Mouse (Mus musculus) testis, adult 2 months (tissue): ENCODE results near the gene Megf8. TPM values are rescaled to one million over a fixed set of nuclear protein-coding genes. Genes with fewer than 3 reads are reported as not detected.
A peak's percentile ranks its signal among the peaks of the same experiment; 100 is the strongest.

Experiments used
- H3K27ac ChIP-seq: fragments of 200-500 bp; 2 replicates; pipeline ENCODE4 v1.5.1; 2012; ENCODE audit warnings: low read depth, low read length; ENCODE audit not compliant: control insufficient read depth, insufficient read depth
- H3K27me3 ChIP-seq: fragments of 200-500 bp; 2 replicates; pipeline ENCODE4 v1.6.1; 2012; ENCODE audit warnings: mild to moderate bottlenecking, low read length, moderate library complexity; ENCODE audit not compliant: control insufficient read depth, insufficient read depth
- H3K36me3 ChIP-seq: fragments of 200-500 bp; 2 replicates; pipeline ENCODE4 v1.6.1; 2012; ENCODE audit warnings: mild to moderate bottlenecking, low read length; ENCODE audit not compliant: control insufficient read depth, insufficient read depth
- H3K4me1 ChIP-seq: fragments of 200-500 bp; 2 replicates; pipeline ENCODE4 v1.6.1; 2012; ENCODE audit warnings: low read length; ENCODE audit not compliant: control insufficient read depth, insufficient read depth
- H3K4me3 ChIP-seq: fragments of 200-500 bp; 2 replicates; pipeline ENCODE4 v1.5.1; 2012; ENCODE audit warnings: low read depth, mild to moderate bottlenecking, low read length, moderate library complexity, mixed read lengths; ENCODE audit not compliant: control insufficient read depth
- CTCF ChIP-seq: fragments of 200-500 bp; IDR thresholded peaks from 2 replicates; pipeline ENCODE4 v1.5.1; 2012; ENCODE audit warnings: low read depth, mild to moderate bottlenecking, inconsistent platforms, low read length, moderate library complexity; ENCODE audit not compliant: control insufficient read depth, insufficient read depth, insufficient replicate concordance
- POLR2A ChIP-seq: fragments of 200-500 bp; IDR thresholded peaks from 2 replicates; pipeline ENCODE4 v1.6.1; 2012; ENCODE audit warnings: low read depth, mild to moderate bottlenecking, inconsistent platforms, low read length, moderate library complexity; ENCODE audit not compliant: control insufficient read depth
- polyA plus RNA-seq: library from polyadenylated mRNA; depleted of rRNA; stranded (reverse); fragments of >200 nt; gene quantifications from 2 replicates; pipeline ENCODE4 v1.2.3, GENCODE M21; 2012

Gene Megf8
- polyA plus RNA-seq, 1 experiment: 17.0 TPM

DNA sequence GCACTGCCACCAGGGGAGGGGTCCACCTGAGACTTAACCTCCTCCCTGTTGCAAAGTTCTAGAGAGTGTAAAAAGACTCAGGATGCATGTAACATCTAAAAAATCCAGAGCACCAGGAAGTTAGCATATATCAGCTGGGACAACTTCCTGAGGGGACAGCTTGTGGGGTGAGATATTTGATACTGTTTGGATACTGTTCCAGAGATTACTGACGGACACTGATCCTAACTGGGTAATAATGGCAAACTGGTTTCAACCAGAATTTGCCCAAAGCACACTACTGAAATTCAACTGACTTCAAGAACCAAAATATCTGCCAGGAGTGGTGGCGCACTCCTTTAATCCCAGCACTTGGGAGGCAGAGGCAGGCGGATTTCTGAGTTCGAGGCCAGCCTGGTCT lies 22.5 kb upstream of the Megf8 start:
- no peaks in the 10 kb centered on the region; the same call in 1 of the 2 replicates for H3K36me3 ChIP-seq
- TF ChIP-seq CTCF: no peak
- TF ChIP-seq POLR2A: no peak
- H3K4me3 ChIP-seq: no peak overlapping the region

DNA sequence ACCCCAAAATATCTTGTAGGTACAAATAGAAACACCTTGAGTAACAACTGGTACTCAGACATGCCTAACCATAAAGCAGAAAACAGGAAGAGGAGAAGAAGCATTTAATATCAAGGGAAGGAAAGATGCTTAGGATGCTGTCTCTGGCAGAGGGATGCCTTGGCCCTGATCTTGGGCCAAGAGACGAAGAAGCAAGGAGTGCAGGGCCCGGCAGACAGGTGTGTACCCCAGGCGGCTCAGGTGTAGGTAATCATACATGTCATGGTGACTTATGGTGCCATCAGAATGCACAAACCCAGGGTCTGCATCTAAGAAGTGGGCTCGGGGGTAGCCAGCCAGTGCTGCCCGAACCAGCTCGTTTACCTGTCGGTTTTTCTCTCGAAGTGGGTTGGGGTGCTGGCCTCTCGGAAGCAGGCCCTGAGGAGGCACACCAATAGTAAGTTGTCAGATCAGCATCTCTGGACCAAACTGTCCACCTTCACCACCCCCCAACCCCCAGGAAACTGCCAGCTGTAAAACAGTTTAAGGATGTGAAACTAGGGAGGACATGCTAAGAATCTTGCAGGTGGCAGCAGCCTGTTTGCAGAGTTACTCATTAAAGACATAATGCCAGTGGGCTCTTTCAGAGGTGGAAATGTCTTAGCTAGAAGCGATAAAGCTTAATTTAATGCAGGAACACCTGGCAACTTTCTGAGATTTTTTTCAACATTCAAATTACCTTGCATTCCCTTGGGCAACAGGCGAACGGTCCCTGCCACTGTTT lies 21.8 kb upstream of the Megf8 start:
- no peak overlapping the region for H3K4me3 ChIP-seq
- H3K27me3 ChIP-seq: no peaks in the 10 kb centered on the region
- no peaks in the 10 kb centered on the region; the same call in 1 of the 2 replicates for H3K36me3 ChIP-seq
- H3K27ac ChIP-seq: no peak overlapping the region
- TF ChIP-seq POLR2A (no peak), CTCF (no peak)
- peaks cover 14% of the 10 kb centered on the region for H3K4me1 ChIP-seq

More for the DNA sequence above, 22.5 kb upstream of the Megf8 start:
- no peak overlapping the region for H3K27ac ChIP-seq
- peaks cover 14% of the 10 kb centered on the region for H3K4me1 ChIP-seq
- no peaks in the 10 kb centered on the region for H3K27me3 ChIP-seq

DNA sequence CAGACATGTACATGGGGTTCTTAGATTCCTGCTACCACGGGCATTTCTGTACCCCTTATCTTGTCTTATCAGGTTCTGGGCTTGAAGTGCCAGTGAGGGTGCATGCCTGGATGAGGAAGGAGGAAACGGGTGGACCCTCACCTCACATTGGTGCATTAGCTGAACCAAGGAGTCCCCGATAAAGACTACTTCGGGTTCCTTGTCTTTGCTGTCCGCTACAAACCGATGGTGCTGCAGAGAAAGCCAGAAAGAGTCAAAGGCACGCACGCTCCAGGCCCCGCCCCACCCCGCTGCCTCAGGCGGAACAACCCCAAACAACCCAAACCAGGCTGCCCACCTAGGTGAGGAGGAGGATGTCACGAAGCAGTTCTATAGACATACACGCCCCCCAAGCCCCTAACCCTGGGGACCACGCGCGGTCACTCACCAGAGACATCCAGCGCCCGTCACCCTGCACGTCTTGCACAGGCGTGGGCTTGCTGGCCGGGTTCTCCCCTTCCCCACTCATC lies 20.0 kb upstream of the Megf8 start:
- H3K4me3 ChIP-seq: peak overlapping the region; percentile 99
- no peaks in the 10 kb centered on the region for H3K27me3 ChIP-seq
- H3K36me3 ChIP-seq: no peaks in the 10 kb centered on the region; the same call in 1 of the 2 replicates
- peak overlapping the region; percentile 98 for H3K27ac ChIP-seq
- TF ChIP-seq POLR2A: no peak
- no peak for TF ChIP-seq CTCF
- H3K4me1 ChIP-seq: peaks cover 21% of the 10 kb centered on the region

DNA sequence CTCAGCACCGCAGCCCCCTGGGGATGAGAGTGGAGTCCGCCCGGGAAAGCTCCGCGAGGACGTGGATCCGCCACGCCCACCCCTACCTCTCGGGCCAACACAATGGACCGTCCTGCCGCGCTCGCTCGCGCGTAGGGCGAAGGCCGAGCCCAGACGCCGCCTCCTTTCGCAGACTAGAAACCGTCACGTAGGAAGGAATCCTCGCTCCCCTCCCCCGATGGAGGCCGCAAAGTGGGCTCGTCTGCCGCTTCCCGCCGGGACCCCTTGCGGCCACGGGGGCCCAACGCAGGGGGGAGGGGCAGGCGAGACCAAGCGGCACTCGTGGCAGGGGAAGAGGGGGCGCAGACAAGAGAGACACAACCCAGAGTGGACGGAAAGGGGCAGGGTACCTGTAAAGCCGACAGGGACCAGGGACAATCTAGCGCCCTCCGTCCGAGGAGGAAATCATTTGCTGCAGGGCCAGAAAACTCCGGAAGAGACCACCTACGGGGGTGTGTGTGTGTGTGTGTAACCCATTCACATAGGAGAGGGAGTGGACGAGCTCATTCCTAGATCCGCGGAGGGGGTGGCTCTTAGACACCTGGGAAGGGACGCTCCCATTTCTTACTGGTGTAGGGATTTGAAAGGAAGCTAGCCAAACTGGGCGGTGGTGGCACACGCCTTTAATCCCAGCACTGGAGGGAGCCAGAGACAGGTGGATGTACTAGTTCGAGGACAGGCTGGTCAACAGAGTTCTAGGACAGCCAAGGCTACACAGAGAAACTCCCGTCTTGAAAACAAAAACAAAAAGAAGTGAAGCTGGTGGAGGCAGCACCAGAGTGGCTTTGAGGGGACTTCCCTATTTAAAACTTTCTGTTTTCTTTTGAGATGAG lies 19.3 kb upstream of the Megf8 start, which contains the start of gene Pafah1b3:
Gene Pafah1b3 (minus strand): TSS at position 533 of the 872 bp plus-strand sequence.
- Histone ChIP-seq H3K4me3 (peak within 1 kb of the TSS; percentile 99), H3K27me3 (no peaks in the 10 kb centered on the region), H3K4me1 (peaks cover 21% of the 10 kb centered on the region), H3K36me3 (no peaks in the 10 kb centered on the region; the same call in 1 of the 2 replicates), H3K27ac (peak within 1 kb of the TSS; percentile 98)
- peak; percentile 17 for TF ChIP-seq CTCF
- TF ChIP-seq POLR2A: peak; percentile 35

DNA sequence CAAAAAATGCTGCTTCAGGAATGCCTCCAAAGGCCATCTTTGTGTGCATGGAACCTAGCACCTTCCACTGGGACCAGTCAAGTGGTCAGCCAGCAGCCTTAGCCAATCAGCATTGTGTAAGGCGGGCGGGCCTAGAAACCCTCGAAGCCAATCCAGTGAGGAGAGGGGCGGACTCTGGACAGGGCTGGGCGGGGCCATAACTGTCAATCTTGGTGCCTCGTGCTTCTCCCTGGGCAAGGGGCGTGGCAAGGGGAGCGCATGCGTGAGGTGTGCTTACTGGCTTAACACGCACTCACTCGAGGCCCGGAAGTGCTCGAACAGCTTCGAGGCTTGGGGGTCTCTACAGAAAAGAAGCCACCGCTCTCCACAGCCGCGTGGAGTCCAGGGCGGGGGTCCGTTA lies 15.9 kb upstream of the Megf8 start, which contains the start of gene Prr19:
Gene Prr19 (plus strand): TSS at position 349 of the 400 bp plus-strand sequence.
- H3K4me1 ChIP-seq: peaks cover 26% of the 10 kb centered on the region
- H3K27me3 ChIP-seq: no peaks in the 10 kb centered on the region
- peaks cover 4% of the 10 kb centered on the region; the same call in 1 of the 2 replicates for H3K36me3 ChIP-seq
- H3K4me3 ChIP-seq: peak within 1 kb of the TSS; percentile 76
- TF ChIP-seq POLR2A (peak; percentile 62; the same call in 1 of the 2 replicates), CTCF (no peak)
- peak within 1 kb of the TSS; percentile 90 for H3K27ac ChIP-seq

DNA sequence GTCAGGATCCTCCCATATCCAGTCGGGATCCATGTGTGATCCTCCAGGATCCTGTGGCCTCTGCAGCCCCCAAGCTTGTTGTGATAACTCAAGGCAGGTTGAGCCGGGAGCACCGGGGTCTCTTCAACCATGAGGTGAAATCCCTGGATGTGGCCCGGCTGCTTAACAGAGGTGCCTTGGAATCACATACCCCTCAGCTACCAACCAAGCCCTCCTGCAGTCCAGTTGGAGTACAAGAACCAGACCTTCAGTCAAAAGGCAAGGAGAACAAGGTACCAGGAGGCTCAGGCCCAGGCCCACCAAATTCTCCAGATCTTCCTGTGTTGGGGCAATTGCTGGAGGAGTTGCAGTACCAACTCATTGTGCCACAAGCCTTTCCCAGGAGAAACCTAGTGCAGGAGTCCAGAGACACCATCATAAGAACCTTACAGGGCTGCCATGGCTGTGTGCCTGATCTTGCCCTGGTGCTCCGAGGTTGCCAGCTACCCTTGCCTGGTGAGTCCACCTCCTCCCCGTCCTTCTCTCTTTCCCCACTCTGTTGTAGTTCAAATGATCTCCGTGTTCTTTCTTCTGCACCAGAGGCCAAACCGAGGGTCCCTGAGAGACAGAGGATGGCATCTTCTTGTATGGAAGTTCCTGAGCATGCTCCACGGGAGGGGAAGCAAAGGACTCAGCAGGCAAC lies 13.8 kb upstream of the Megf8 start:
- no peak overlapping the region for H3K27ac ChIP-seq
- H3K27me3 ChIP-seq: no peaks in the 10 kb centered on the region
- TF ChIP-seq POLR2A (no peak), CTCF (no peak)
- peak overlapping the region; percentile 50 for H3K4me3 ChIP-seq
- peaks cover 4% of the 10 kb centered on the region; the same call in 1 of the 2 replicates for H3K36me3 ChIP-seq
- H3K4me1 ChIP-seq: peaks cover 22% of the 10 kb centered on the region

DNA sequence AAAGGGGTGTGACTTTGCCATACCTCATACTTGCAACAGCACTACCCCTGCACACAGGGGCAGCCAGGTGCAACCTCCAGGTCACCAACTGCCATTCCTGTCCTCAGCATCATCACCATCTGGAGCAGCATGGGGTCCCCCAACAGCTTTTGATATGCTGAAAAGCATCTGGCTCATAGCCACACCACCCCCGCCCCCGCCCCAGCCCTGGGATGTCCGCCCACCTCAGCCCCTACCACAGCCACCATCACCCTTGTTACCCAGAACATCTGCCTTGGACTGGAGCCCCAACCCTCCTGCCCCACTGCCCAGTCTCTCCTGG lies 13.3 kb upstream of the Megf8 start:
- H3K4me1 ChIP-seq: peaks cover 20% of the 10 kb centered on the region
- peaks cover 4% of the 10 kb centered on the region; the same call in 1 of the 2 replicates for H3K36me3 ChIP-seq
- TF ChIP-seq CTCF (no peak), POLR2A (no peak)
- no peak overlapping the region for H3K27ac ChIP-seq
- H3K27me3 ChIP-seq: no peaks in the 10 kb centered on the region
- peak overlapping the region; percentile 50 for H3K4me3 ChIP-seq
